Mouse (Mus musculus): Measurements from ENCODE around the gene Ube2c. TPM values are rescaled to one million over a fixed set of nuclear protein-coding genes. Genes with fewer than 3 reads are reported as not detected.

Gene Ube2c
- polyA plus RNA-seq, 1 experiment from 2014 or later = 106 TPM

DNA sequence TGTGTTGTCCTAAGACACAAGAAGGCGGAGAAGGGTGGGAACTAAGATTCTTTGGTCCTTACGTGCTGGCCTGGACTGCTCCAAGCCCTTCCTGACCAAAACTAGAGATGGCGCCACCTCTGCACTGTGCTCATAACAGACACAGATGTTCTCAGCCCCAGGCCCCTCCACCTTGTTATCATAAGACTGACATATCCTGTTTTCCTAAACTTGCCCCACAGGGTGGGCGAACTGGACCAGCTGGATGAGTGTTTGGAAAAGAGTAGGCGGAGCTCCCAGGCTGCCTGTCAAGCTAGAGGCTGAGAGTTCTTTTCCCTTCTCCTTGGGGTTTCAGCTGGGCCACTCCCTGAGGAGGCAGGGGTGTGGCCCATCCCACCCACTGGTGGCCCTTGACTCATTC, 48.0 kb downstream of the Ube2c start:
- in situ Hi-C loops (cut with MboI; ENCODE audit: low pct_unique_long_range_greater_than_20kb) = no loop called here
- ChIA-PET POLR2A (no interaction called here), CTCF (interaction anchor here (1.1 to 1.5 kb wide), 2 partner anchors 10 to 12 kb away, joined by 4 read pairs; no protein-coding TSS in a partner anchor)
- DNase-seq (ENCODE audit: low read depth, low spot score) = no peak
- H3K27me3 ChIP-seq = no peaks in the 10 kb centered on the region
- ATAC-seq = no peak
- no peak for TF ChIP-seq CTCF (IDR thresholded peaks at IDR 0.05)

DNA sequence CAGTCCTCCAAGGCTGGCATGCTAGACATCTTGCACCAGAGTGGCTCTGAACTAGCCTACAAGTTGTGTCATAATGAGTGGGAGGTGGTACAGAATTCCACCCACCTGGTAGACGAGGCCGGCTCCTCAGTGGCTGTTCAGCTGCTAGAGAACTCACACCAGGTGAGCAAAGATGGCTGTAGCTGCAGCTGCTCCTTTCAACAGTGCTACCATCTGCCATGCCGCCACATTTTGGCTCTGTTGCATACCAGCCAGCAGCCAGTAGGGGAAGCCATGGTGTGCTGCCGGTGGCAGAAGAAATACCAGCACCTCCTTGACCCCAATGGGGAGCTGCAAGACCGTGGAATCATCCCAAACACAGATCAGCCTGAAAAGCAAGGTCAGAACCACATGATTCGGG, 51.4 kb downstream of the Ube2c start:
- ChIA-PET POLR2A (interaction anchor here (2.0 kb wide), 1 partner anchor 16 kb away, joined by 7 read pairs; the partner anchor contains the start of genes Acot8 and Zswim3), CTCF (interaction anchor here (0.9 to 2.0 kb wide), 2 partner anchors 13 to 27 kb away, joined by 3 to 7 read pairs; partner anchors contain the start of genes Ctsa and Neurl2)
- in situ Hi-C loops (cut with MboI; ENCODE audit: low pct_unique_long_range_greater_than_20kb) = no loop called here
- no peak for ATAC-seq
- TF ChIP-seq CTCF (IDR thresholded peaks at IDR 0.05) = no peak
- DNase-seq (ENCODE audit: low read depth, low spot score) = no peak
- H3K27me3 ChIP-seq = no peaks in the 10 kb centered on the region

DNA sequence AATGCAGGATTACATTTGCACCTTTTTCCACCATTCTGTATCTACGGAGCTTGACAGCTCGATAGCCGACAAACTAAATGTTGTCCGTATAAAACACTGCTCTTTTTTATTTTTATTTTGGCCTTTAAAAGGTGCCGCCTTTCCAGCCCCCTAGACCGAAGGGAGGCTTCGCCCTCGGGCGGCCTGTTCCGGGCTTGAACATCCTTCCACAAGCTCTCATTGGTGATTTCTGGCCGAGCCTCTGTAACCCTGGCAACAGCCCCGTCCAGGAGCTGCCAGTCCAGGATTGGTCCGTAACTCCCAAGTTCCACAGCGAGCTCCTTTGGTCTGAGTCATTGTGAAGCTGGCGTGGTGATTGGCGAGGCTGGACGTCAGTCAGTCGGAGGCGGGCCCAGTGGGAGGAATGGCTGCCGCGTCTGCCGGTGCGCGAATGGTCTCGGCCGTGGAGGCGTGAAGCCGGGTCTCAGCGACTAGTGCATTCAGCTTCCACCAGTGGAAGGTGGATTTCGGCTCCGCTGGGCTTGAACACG, 53.0 kb downstream of the Ube2c start, which contains the start of gene Zswim1:
Gene Zswim1, plus strand, starts transcription at position 51 of the 530 bp plus-strand sequence.
- no peak for TF ChIP-seq CTCF (IDR thresholded peaks at IDR 0.05)
- in situ Hi-C loops (cut with MboI; ENCODE audit: low pct_unique_long_range_greater_than_20kb) = no loop called here

DNA sequence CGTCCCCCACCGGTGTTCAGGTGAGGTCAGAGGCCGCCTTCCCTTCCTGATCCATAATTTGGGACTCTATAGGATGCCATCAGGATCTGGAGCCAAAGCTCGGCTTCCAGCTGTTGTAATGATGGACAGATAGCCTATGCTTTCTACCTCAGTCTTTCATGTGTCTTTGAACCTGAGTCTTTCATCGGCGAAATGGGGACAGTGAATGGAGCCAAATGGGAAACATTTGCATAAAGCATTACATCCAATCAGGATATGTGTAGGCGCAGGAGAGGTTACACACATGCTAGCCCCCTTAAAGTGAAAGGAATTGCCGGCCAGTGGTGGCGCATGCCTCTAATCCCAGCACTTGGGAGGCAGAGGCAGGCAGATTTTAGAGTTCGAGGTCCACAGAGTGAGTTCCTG, 53.5 kb downstream of the Ube2c start:
- ATAC-seq (peak; percentile 24), DNase-seq (ENCODE audit: low read depth, low spot score) (no peak)
- H3K27me3 ChIP-seq = no peaks in the 10 kb centered on the region
- in situ Hi-C loops (cut with MboI; ENCODE audit: low pct_unique_long_range_greater_than_20kb) = no loop called here
- no peak for TF ChIP-seq CTCF (IDR thresholded peaks at IDR 0.05)
- CTCF ChIA-PET = interaction anchor here (1.1 to 1.3 kb wide), 3 partner anchors 14 to 45 kb away, joined by 3 to 4 read pairs (median 3); partner anchors contain the start of genes Acot8 and Zswim3
- POLR2A ChIA-PET = interaction anchor here (0.7 to 2.0 kb wide), 4 partner anchors 10 to 55 kb away, joined by 3 to 7 read pairs (median 4); partner anchors contain the start of genes Acot8, Ctsa and Zswim3

More for the DNA sequence above, 53.0 kb downstream of the Ube2c start, which contains the start of gene Zswim1:
- DNase-seq (ENCODE audit: low read depth, low spot score) (peak; percentile 83), ATAC-seq (peak; percentile 98)
- no peaks in the 10 kb centered on the region for H3K27me3 ChIP-seq
- ChIA-PET CTCF (interaction anchor here (1.1 to 2.0 kb wide), 3 partner anchors 11 to 18 kb away, joined by 3 to 7 read pairs (median 4); partner anchors contain the start of genes Acot8, Ctsa, Neurl2 and Zswim3), POLR2A (interaction anchor here (0.7 to 2.0 kb wide), 4 partner anchors 10 to 56 kb away, joined by 3 to 7 read pairs (median 4); partner anchors contain the start of genes Acot8, Ctsa and Zswim3)

DNA sequence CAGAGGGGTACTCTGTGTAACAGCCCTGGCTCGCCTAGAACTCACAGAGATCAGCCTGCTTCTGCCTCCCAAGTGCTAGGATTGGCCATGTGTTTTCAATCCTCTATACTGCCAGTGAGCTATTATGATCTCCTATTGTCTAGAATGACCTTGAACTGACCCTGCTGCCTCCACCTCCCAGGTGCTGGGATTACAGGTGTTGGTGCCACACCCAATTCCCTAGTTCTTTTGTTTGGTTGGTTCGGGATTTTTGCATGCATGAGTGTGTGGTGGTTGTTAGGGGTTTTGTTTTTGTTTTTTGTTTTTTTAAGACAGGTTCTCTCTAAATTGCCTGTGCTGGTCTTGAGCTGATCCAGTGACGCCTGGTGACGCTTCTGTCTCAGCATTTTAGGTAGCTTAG, 54.3 kb downstream of the Ube2c start:
- ChIA-PET POLR2A (interaction anchor here (1.0 kb wide), 1 partner anchor 9 kb away, joined by 3 read pairs; the partner anchor contains the start of gene Ctsa), CTCF (interaction anchor here (1.1 kb wide), 1 partner anchor 44 kb away, joined by 3 read pairs; no protein-coding TSS in a partner anchor)
- in situ Hi-C loops (cut with MboI; ENCODE audit: low pct_unique_long_range_greater_than_20kb) = no loop called here
- no peaks in the 10 kb centered on the region for H3K27me3 ChIP-seq
- DNase-seq (ENCODE audit: low read depth, low spot score) (no peak), ATAC-seq (no peak)
- TF ChIP-seq CTCF (IDR thresholded peaks at IDR 0.05) = no peak

DNA sequence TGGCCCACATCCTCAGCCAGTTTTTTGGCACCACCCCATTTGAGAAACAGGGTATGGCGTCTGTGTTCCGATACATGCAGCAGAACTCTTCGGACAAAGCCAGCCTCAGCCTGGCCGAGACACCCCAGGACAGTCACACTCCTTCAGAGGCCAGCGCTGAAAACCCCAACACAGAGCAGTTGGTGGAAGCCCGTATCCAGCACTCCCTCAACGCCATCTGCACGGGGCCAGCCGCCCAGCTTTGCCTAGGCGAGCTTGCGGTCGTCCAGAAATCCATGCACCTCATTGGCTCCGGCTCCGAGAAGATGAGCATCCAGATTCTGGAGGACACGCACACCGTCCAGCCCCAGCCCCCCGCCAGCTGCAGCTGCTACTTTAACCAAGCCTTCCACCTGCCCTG, 55.8 kb downstream of the Ube2c start:
- H3K27me3 ChIP-seq = no peaks in the 10 kb centered on the region
- ChIA-PET POLR2A (no interaction called here), CTCF (interaction anchor here (0.8 kb wide), 1 partner anchor 28 kb away, joined by 4 read pairs; no protein-coding TSS in a partner anchor)
- TF ChIP-seq CTCF (IDR thresholded peaks at IDR 0.05) = no peak
- ATAC-seq (no peak), DNase-seq (ENCODE audit: low read depth, low spot score) (no peak)
- in situ Hi-C loops (cut with MboI; ENCODE audit: low pct_unique_long_range_greater_than_20kb) = no loop called here

DNA sequence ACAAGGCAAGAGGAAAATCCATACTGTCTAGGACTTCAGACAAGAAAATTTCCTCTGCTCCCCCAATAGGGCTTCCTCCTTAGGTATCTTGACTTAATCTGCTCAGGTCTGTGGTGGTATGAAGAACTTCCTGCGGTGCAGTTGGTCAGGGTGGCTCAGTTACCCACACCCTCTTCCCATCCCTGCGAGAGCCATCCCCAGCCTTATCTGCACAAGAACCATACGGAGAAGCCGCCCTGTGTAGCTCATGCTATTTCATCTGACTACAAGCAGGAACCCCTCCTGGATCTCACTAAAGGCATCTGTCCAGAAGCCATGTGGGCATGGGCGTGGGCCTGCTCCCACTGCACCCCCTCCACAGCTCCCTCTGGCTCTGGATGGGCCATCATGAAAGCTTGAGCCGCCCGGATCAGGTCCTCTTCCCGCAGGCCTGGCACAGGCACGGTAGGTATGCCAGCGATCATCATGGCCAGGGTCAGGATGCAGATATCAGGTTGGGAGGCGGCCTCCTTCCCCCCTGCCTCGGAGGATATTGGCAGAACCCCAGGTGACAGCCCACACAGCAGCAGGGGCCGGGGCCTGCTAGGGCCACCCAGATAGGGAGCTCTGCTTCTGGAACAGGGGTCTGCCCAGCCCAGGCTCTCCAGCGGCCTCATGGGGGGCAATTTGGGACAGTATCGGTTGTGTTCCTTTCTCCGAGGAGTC, 57.6 kb downstream of the Ube2c start:
- ATAC-seq (no peak), DNase-seq (ENCODE audit: low read depth, low spot score) (no peak)
- TF ChIP-seq CTCF (IDR thresholded peaks at IDR 0.05) = no peak
- ChIA-PET POLR2A (no interaction called here), CTCF (no interaction called here)
- in situ Hi-C loops (cut with MboI; ENCODE audit: low pct_unique_long_range_greater_than_20kb) = no loop called here
- H3K27me3 ChIP-seq = no peaks in the 10 kb centered on the region

Other genes with a start within 250 kb of the Ube2c start
- 0.15 TPM for gene Wfdc2, start 207.5 kb upstream of the Ube2c start, polyA plus RNA-seq (2021)
- gene Spint3, start 196.4 kb upstream of the Ube2c start, polyA plus RNA-seq (2021) = not detected
- gene Wfdc6a, start 184.5 kb upstream of the Ube2c start, polyA plus RNA-seq (2021) = not detected
- not detected for gene Eppin, start 176.3 kb upstream of the Ube2c start, polyA plus RNA-seq (2021)
- gene Wfdc6b, start 156.4 kb upstream of the Ube2c start, polyA plus RNA-seq (2021) = not detected
- gene Wfdc8, start 156.3 kb upstream of the Ube2c start, polyA plus RNA-seq (2021) = not detected
- not detected for gene Wfdc16, start 131.1 kb upstream of the Ube2c start, polyA plus RNA-seq (2021)
- not detected for gene Wfdc10, start 113.9 kb upstream of the Ube2c start, polyA plus RNA-seq (2021)
- not detected for gene Wfdc9, start 113.3 kb upstream of the Ube2c start, polyA plus RNA-seq (2021)
- not detected for gene Wfdc11, start 95.8 kb upstream of the Ube2c start, polyA plus RNA-seq (2021)
- gene Wfdc13, start 84.8 kb upstream of the Ube2c start, polyA plus RNA-seq (2021) = not detected
- gene Spint4, start 71.4 kb upstream of the Ube2c start, polyA plus RNA-seq (2021) = not detected
- not detected for gene Spint5, start 54.6 kb upstream of the Ube2c start, polyA plus RNA-seq (2021)
- 0.47 TPM for gene Wfdc3, start 24.0 kb upstream of the Ube2c start, polyA plus RNA-seq (2021)
- gene Dnttip1, start 23.9 kb upstream of the Ube2c start, polyA plus RNA-seq (2021) = 49.8 TPM
- 0.18 TPM for gene Tnnc2, start 10.1 kb downstream of the Ube2c start, polyA plus RNA-seq (2021)
- 50.3 TPM for gene Snx21, start 15.9 kb downstream of the Ube2c start, polyA plus RNA-seq (2021)
- 23.3 TPM for gene Acot8, start 35.0 kb downstream of the Ube2c start, polyA plus RNA-seq (2021)
- gene Zswim3, start 35.2 kb downstream of the Ube2c start, polyA plus RNA-seq (2021) = 6.8 TPM
- gene Zswim1, start 52.8 kb downstream of the Ube2c start, polyA plus RNA-seq (2021) = 13.2 TPM
- 0.14 TPM for gene Spata25, start 58.6 kb downstream of the Ube2c start, polyA plus RNA-seq (2021)
- gene Ctsa, start 63.0 kb downstream of the Ube2c start, polyA plus RNA-seq (2021) = 479 TPM
- gene Neurl2, start 63.6 kb downstream of the Ube2c start, polyA plus RNA-seq (2021) = 2.6 TPM
- 9.4 TPM for gene Pltp, start 87.8 kb downstream of the Ube2c start, polyA plus RNA-seq (2021)
- gene Pcif1, start 109.4 kb downstream of the Ube2c start, polyA plus RNA-seq (2021) = 38.7 TPM
- 19.0 TPM for gene Zfp335, start 141.9 kb downstream of the Ube2c start, polyA plus RNA-seq (2021)
- 0.12 TPM for gene Mmp9, start 170.9 kb downstream of the Ube2c start, polyA plus RNA-seq (2021)
- 3.9 TPM for gene Slc12a5, start 190.9 kb downstream of the Ube2c start, polyA plus RNA-seq (2021)

All from Patski (cell line).